Mouse (Mus musculus): ENCODE measurements at regions not wholly inside any gene's neighbourhood (a gene's known extent, or its start where the extent isn't known, plus 50 kb on each side); places are given as distances from the start of the nearest gene placed in this dataset.
"Not testable (repeated sequence)": the region's sequence is repeated elsewhere in the genome, so short reads cannot be mapped to it uniquely, and the experiment has no call there.

DNA sequence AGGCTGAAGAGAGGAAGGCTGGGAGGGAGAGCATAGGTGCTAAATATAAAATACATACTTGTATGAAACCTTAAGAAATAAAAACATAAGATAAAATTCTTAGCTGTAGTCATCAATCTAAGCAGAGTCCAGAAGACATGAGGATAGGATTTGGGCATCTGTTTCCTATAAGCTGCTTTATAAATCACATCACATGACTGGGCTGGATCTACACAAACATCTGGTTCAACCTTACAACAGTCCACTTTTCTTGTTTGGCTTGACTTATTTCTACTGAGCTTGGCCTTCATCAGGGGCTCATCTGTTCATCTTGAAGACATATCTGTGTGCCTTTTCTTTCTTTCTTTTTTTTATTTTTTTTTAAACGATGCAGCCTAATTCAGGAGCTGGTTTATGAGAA is 338.9 kb upstream of the Nrsn1 start:
- DNase-seq (ENCODE audit: inconsistent age in 2 of 2, low spot score in 1 of 2) = no peak

DNA sequence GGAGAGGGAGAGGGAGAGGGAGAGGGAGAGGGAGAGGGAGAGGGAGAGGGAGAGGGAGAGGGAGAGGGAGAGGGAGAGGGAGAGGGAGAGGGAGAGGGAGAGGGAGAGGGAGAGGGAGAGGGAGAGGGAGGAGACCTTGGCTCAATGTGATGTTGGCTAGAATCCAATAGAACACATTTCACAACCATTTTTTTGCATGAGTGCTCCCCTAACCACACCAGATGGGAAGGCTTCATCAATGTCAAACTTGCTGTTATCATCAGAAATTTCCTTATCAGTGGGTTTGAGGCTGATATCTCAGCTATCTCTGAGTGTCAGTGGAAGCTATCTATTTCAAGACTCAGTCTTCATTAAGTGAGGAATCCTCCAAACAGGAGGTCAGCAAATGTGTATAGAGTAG is 331.0 kb upstream of the Nrsn1 start:
- DNase-seq (ENCODE audit: inconsistent age in 2 of 2, low spot score in 1 of 2) = not testable (repeated sequence)

GRCm38 (mm10) chr13:25594629-25595028 is 324.3 kb upstream of the Nrsn1 start:
- no peak for DNase-seq (ENCODE audit: inconsistent age in 2 of 2, low spot score in 1 of 2)

- no peak for DNase-seq (ENCODE audit: inconsistent age in 2 of 2, low spot score in 1 of 2)
Observed at GRCm38 (mm10) chr13:25570641-25571040, 300.3 kb upstream of the Nrsn1 start.

GRCm38 (mm10) chr13:25562746-25563145 is 292.4 kb upstream of the Nrsn1 start:
- DNase-seq (ENCODE audit: inconsistent age in 2 of 2, low spot score in 1 of 2) = peak; percentile 29 to 83

DNA sequence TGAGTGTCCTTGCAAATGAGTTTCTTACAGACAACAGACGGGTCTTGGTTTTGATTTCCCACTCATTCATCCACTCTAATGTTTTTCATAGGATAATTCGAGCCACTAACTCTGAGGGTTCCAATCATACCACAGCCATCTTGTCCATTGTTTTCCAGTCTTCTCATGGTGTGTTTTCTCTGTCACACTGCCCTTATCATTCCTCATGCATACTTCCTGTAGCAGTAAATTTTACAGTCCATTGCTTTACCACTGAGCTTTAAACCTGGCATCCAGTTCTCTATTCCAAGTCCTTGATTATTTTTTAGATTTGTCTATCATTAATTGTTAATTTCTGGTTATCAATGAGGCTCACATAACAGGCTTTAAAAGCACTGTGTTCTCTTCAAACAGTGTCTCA is 290.0 kb upstream of the Nrsn1 start:
- no peak for DNase-seq (ENCODE audit: inconsistent age in 2 of 2, low spot score in 1 of 2)

- no peak for DNase-seq (ENCODE audit: inconsistent age in 2 of 2, low spot score in 1 of 2)
Observed at GRCm38 (mm10) chr13:25554962-25555361, 284.7 kb upstream of the Nrsn1 start.

GRCm38 (mm10) chr13:25548551-25548950 is 278.2 kb upstream of the Nrsn1 start:
- no peak for DNase-seq (ENCODE audit: inconsistent age in 2 of 2, low spot score in 1 of 2)

DNA sequence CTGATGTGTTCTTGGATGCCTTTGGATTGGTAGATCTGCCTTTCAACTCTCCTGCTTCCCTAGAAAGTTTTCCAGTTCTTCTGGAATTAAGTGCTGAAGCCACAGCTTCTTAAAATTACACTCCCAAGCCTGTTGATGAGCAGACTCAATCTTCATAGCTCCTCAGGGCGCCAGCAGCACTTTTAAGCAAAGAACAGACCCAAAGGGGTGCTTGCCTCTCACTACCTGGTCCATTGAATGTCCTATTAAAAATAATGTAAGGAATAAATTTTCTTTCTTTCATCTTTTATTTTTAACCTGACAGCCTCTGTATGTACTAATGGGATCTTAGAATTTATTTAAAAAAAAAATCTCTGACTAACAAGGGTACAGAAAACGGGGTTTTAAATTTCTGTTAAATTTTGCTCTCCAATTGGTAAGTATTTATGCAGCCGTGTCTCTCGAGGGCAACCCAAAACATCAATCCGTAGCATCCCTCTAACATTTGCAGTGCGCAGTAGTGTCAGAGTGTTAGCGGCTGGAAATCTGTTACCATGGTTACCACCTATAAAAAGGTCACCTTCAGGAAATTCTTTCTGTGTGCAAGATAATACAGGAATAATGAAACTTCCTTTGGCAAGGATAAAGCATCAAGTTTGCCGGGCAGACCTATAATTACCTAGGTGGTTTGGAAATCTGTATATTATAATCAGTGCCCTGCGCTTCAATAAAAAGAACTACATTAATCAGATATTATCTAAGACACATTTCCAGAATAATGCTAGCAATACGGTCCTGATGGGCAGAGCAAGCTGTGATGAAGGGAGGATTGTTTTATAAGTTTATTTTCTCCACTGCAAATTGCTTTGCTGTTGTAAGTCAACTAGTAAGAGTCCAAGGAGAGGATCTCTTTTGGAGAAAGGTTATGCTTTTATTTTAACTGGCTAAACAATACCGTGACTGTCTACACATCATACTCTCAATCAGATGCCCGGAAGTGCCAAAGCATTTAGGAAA is 277.1 kb upstream of the Nrsn1 start:
- DNase-seq (ENCODE audit: inconsistent age in 2 of 2, low spot score in 1 of 2) = no peak

GRCm38 (mm10) chr13:25524094-25524493 is 253.8 kb upstream of the Nrsn1 start:
- DNase-seq (ENCODE audit: inconsistent age in 2 of 2, low spot score in 1 of 2) = no peak

DNA sequence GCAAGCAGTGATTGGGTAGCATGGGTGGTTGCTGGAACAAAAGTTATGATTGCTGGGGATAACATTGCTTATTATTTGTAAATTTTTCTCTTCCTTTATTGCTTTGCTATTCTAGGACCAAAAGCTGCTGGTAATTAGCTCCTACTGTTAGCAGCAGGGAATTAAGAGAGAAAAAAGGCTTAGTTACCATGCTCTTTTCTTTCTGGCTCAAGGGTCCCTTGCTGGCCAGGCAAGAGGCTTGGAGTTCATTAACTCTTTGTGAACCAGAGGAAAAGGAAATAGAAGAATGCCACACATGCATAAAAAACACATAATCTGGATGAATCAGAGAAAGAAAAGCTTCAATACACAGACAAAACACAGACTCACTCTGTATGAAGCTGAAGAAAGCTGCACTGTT is 237.1 kb upstream of the Nrsn1 start:
- DNase-seq (ENCODE audit: inconsistent age in 2 of 2, low spot score in 1 of 2) = no peak

GRCm38 (mm10) chr13:25494492-25495034 is 224.3 kb upstream of the Nrsn1 start:
- no peak for DNase-seq (ENCODE audit: inconsistent age in 2 of 2, low spot score in 1 of 2)

DNA sequence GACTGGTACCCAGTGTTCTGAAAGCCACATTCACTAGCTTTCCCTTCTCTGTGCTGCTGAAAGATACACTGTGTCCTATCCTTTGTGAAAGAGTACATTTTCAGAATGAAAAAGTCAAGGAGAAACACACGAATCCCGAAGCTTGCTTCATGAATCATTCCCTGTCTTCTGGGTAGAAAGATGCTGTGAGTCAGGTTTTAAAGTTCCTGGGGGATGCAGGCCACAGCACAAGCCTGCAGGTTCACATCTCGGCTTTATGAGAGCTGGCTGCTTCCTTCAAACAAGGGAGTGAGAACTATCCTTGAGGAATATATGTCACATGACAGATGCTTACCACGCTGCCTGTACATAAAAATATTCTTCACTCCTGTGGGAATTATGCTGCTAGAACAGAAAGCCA is 219.7 kb upstream of the Nrsn1 start:
- DNase-seq (ENCODE audit: inconsistent age in 2 of 2, low spot score in 1 of 2) = peak; percentile 6 to 55

- no peak for DNase-seq (ENCODE audit: inconsistent age in 2 of 2, low spot score in 1 of 2)
Observed at GRCm38 (mm10) chr13:25483309-25483708, 213.0 kb upstream of the Nrsn1 start.

DNA sequence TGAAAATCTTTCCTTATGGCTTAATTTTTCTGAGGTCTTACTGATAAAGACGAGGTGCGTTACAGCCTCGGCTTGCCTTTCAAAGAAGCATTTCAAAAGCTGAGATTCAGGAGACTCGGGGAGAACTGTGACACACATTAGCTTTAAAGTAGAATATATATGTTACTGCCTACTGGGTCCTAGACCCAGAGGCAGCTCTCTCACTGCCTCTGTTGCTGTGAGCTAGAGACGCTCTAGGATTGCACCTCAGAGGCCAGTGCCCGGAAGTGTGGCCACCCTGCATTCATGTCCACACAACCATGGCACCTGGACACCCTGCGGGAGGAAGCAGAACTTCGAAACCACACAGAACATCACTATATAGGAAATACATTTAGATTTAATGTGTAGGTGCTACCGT is 181.6 kb upstream of the Nrsn1 start:
- DNase-seq (ENCODE audit: inconsistent age in 2 of 2, low spot score in 1 of 2) = no peak

- DNase-seq (ENCODE audit: inconsistent age in 2 of 2, low spot score in 1 of 2) = no peak
Observed at GRCm38 (mm10) chr13:25451357-25451861, 181.1 kb upstream of the Nrsn1 start.

DNA sequence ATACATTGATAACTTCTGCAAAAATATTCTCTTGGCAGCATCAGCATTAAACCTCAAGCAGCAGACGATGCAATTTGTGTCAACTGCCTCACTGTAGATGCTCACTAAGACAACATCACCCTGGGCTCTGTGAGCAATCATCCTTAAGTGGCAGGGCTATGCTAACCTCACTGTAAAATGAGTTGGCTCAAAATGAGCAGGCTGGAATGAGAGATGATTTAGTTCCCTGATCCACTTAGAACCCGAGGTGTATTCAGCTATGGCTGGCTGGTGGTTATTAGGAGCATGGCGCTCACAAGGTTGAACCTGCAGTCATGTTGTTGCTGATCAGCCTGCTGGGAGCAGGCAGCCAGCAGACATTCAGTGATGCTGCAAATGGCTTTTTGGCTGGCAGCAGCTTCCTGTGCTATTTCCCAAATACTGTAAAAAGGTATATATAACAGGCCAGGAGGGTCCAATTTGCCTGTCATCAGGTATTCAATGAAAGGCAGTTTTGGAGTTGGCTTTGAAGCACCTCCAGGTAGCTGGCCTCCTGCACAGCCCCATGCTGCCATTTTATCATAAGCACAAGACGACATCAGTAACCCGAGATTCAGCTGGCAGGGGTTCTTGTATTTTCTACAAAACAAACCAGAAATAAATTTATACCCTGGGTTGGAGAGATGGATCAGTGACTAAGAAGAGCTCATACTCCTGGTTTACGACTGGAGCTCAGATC is 159.6 kb upstream of the Nrsn1 start:
- no peak for DNase-seq (ENCODE audit: inconsistent age in 2 of 2, low spot score in 1 of 2)

DNA sequence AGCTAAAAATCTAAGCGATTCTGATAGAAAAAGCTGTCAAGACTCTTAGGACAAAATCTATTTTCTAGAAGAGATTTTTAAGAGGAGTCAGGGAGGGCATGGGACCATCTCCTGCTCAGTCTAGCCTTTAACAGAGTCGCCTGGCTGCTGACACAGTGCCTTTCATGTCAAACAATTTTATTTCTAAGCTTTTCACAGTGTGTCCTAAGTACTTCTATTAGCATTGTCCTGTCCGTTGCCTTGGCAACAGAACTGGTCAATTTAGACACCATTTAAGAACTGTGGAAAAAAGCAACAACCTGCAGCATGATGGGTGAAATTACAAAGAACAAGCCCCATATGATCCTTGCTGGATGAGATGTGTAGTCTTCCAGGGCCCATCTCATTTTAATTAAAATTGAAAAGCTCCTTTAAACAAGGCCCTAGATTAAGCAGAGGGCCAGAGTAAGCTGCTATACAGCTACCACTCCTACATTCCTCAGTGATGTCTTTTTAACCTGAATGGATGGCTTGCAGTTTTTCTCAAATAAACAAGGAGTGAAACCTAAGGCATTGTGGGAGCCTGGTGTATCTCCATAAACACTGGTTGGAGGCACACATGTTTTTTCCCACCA is 133.0 kb upstream of the Nrsn1 start:
- DNase-seq (ENCODE audit: inconsistent age in 2 of 2, low spot score in 1 of 2) = peak in 1 of 2 experiments; percentile 32

- DNase-seq (ENCODE audit: inconsistent age in 2 of 2, low spot score in 1 of 2) = no peak
Observed at GRCm38 (mm10) chr13:25402691-25403090, 132.4 kb upstream of the Nrsn1 start.

- DNase-seq (ENCODE audit: inconsistent age in 2 of 2, low spot score in 1 of 2) = no peak
Observed at GRCm38 (mm10) chr13:25401936-25402504, 131.7 kb upstream of the Nrsn1 start.

DNA sequence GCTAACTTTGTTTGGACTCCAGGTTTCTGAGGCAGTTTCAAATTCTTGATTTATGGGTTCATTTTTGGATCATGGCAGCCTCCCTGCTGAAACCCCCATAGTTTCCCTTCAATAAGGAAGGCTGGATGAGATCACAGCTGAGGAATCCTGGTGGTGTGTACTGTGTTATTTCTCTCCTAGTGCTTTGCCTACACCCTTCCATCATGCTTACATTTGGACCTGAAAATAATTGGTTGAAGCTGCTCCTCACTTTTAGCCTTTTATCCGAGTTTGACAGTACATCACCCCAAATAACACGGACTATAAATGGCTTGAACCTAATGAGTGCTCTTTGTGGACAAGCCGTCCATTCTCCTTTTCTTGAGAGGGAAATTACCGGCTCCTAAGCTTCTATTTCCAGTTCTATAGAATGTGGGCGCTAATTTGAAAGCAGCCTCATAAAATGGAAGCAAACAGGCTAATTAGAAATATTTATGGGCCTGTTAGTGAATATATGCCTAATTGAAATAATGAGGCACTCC is 122.5 kb upstream of the Nrsn1 start:
- DNase-seq (ENCODE audit: inconsistent age in 2 of 2, low spot score in 1 of 2) = no peak
